Mouse (Mus musculus) retina, postnatal 1 day (tissue): ENCODE data around the gene Inka1.

Source experiments
- DNase-seq: peaks from one replicate; pipeline ENCODE4 v3.0.0-alpha.2; 2012

Gene Inka1

GRCm38 (mm10) chr9:107983421-107983890 is 2.2 kb downstream of the Inka1 start:
- peak; percentile 51 for DNase-seq

- DNase-seq = peak; percentile 76
Observed at GRCm38 (mm10) chr9:107982681-107983346, 2.9 kb downstream of the Inka1 start, which contains the start of gene Gm20661. Gm20661 (plus strand) TSS chr9:107983058.

- DNase-seq = peak; percentile 60
Observed at GRCm38 (mm10) chr9:107981684-107982605, 3.7 kb downstream of the Inka1 start.

- DNase-seq = no peak
Observed at GRCm38 (mm10) chr9:107978815-107979214, 6.9 kb downstream of the Inka1 start.

- DNase-seq = no peak
Observed at GRCm38 (mm10) chr9:107975399-107976386, 10.0 kb downstream of the Inka1 start, which contains the start of gene Uba7. Uba7 (plus strand) TSS chr9:107975505.

- no peak for DNase-seq
Observed at GRCm38 (mm10) chr9:107974491-107975171, 11.0 kb downstream of the Inka1 start.

- DNase-seq = no peak
Observed at GRCm38 (mm10) chr9:107971690-107972541, 13.8 kb downstream of the Inka1 start.

GRCm38 (mm10) chr9:107970311-107970710 is 15.4 kb downstream of the Inka1 start:
- DNase-seq = no peak

- no peak for DNase-seq
Observed at GRCm38 (mm10) chr9:107968531-107968930, 17.1 kb downstream of the Inka1 start.

- DNase-seq = no peak
Observed at GRCm38 (mm10) chr9:107967437-107967836, 18.2 kb downstream of the Inka1 start.

- DNase-seq = no peak
Observed at GRCm38 (mm10) chr9:107966676-107967075, 19.0 kb downstream of the Inka1 start.

GRCm38 (mm10) chr9:107964681-107965080 is 21.0 kb downstream of the Inka1 start:
- no peak for DNase-seq

- peak; percentile 86 for DNase-seq
Observed at GRCm38 (mm10) chr9:107963700-107964099, 22.0 kb downstream of the Inka1 start.

- no peak for DNase-seq
Observed at GRCm38 (mm10) chr9:107962916-107963315, 22.8 kb downstream of the Inka1 start.

GRCm38 (mm10) chr9:107961881-107962280 is 23.8 kb downstream of the Inka1 start:
- peak; percentile 41 for DNase-seq

GRCm38 (mm10) chr9:107961351-107961762 is 24.3 kb downstream of the Inka1 start:
- DNase-seq = peak; percentile 45

- DNase-seq = peak; percentile 16
Observed at GRCm38 (mm10) chr9:107960928-107961327, 24.8 kb downstream of the Inka1 start.

GRCm38 (mm10) chr9:107959896-107960295 is 25.8 kb downstream of the Inka1 start:
- no peak for DNase-seq

GRCm38 (mm10) chr9:107957141-107957540 is 28.5 kb downstream of the Inka1 start:
- DNase-seq = no peak

GRCm38 (mm10) chr9:107955613-107956289 is 29.9 kb downstream of the Inka1 start:
- no peak for DNase-seq
